Mouse (Mus musculus) testis, adult 2 months (tissue): ENCODE measurements at regions not wholly inside any gene's neighbourhood (a gene's known extent, or its start where the extent isn't known, plus 50 kb on each side); places are given as distances from the start of the nearest gene placed in this dataset.

ENCODE experiments used
- CTCF ChIP-seq: fragments of 200-500 bp; IDR thresholded peaks from 2 replicates; pipeline ENCODE4 v1.5.1; 2012; ENCODE audit warnings: low read depth, mild to moderate bottlenecking, inconsistent platforms, low read length, moderate library complexity; ENCODE audit not compliant: control insufficient read depth, insufficient read depth, insufficient replicate concordance
- POLR2A ChIP-seq: fragments of 200-500 bp; IDR thresholded peaks from 2 replicates; pipeline ENCODE4 v1.6.1; 2012; ENCODE audit warnings: low read depth, mild to moderate bottlenecking, inconsistent platforms, low read length, moderate library complexity; ENCODE audit not compliant: control insufficient read depth

- TF ChIP-seq CTCF (no peak), POLR2A (no peak)
Measured at GRCm38 (mm10) chr1:41276303-41276702, 470.9 kb downstream of the Tmem182 start.
